Mouse (Mus musculus) mouse trophoblast stem cell (cell line): ENCODE results near the gene Rbfox3.

Experiments
- in situ Hi-C, 2 experiments: fragments of 300-500 bp; cut with MseI, MboI; formaldehyde crosslinking; loops; 2 replicates in 1 of 2; 3 replicates in 1 of 2; pipeline ENCODE4 v1.15.1; 2025

Gene Rbfox3

GRCm38 (mm10) chr11:118445843-118446242 lies 465.6 kb downstream of the Rbfox3 start:
- in situ Hi-C loops, result no loop called here

- in situ Hi-C loops, result no loop called here
Observed at GRCm38 (mm10) chr11:118443201-118443970, 468.0 kb downstream of the Rbfox3 start.

GRCm38 (mm10) chr11:118442691-118443090 lies 468.7 kb downstream of the Rbfox3 start:
- in situ Hi-C loops, result no loop called here
